Mouse (Mus musculus) layer of hippocampus, postnatal 25 days (tissue): ENCODE results near the gene Krt77. TPM values are rescaled to one million over a fixed set of nuclear protein-coding genes. Genes with fewer than 3 reads are reported as not detected.
A peak's percentile ranks its signal among the peaks of the same experiment; 100 is the strongest.

Experiments
- DNase-seq, 2 experiments: peaks; one replicate each; pipeline ENCODE4 v3.0.0; 2022; ENCODE audit warnings: mixed read lengths in 2 of 2, low spot score in 1 of 2; ENCODE audit errors: extremely low spot score in 1 of 2
- total RNA-seq, 2 experiments: library from RNA; stranded (reverse); gene quantifications; 2 replicates each; pipeline ENCODE4 v1.2.3; 2021

Gene Krt77
- total RNA-seq: 10 to 100 TPM in 1 of 2 experiments, 1 to 10 TPM in 1; 9.4 to 11.3 TPM

DNA sequence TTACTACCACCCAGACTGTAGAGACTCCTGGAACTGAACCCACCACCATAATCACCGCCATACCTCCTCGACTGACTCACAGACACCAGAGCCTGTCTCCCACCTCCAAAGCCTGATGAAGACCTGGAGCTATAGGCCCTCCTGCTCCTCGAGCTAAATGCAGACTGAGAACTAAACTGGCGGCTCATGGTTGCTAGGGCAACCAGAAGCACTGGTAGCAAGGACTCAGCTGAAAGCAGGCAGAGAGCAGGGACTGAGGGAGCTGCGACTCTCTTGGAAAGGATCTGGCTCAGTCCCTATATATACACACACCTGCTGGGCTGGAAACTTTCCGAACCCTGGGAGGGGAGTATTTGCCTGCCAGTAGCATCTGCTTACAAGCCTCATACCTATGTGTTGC, at the start of gene Krt77:
Gene Krt77 (minus strand): TSS at position 275 of the 400 bp plus-strand sequence.
- DNase-seq: peak in 1 of 2 experiments; percentile 19

DNA sequence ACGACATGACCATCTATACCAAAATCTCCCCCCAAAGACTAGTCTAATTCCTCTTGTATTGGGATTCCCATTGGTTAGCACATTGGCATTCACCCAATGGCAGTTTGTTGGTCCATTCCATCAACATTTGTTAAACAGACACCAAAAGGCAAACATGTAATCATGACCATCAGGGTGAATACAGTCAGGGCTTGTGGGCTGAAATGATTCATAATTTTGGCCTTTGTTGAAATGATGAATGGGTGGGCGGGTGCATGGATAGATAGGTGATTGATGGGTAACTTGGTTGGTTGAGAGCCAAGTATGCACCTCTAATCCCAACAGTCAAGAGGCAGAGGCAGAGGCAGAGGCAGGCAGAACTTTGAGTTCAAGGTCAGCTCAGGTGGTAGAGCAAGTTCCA, 46.6 kb upstream of the Krt77 start:
- no peak for DNase-seq

DNA sequence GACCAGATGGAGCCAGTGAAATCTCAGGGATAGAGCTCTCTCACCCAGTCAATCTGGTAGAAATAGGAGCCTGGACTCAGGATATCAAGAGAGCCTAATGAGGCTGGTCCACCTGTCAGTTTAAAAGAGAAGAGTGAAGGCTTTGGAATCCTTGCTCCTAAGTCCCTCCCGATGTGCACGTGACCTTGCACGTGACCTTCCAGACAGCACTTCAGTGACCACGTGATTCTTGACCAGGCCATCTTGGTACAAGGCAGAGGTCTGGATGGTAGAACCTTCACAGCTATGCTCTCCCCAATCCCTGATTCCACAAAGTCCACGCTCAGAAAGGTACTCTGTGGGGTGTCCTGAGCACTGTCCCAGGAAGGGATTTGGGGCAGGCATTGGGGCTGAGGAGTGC, 35.3 kb upstream of the Krt77 start:
- DNase-seq: no peak

DNA sequence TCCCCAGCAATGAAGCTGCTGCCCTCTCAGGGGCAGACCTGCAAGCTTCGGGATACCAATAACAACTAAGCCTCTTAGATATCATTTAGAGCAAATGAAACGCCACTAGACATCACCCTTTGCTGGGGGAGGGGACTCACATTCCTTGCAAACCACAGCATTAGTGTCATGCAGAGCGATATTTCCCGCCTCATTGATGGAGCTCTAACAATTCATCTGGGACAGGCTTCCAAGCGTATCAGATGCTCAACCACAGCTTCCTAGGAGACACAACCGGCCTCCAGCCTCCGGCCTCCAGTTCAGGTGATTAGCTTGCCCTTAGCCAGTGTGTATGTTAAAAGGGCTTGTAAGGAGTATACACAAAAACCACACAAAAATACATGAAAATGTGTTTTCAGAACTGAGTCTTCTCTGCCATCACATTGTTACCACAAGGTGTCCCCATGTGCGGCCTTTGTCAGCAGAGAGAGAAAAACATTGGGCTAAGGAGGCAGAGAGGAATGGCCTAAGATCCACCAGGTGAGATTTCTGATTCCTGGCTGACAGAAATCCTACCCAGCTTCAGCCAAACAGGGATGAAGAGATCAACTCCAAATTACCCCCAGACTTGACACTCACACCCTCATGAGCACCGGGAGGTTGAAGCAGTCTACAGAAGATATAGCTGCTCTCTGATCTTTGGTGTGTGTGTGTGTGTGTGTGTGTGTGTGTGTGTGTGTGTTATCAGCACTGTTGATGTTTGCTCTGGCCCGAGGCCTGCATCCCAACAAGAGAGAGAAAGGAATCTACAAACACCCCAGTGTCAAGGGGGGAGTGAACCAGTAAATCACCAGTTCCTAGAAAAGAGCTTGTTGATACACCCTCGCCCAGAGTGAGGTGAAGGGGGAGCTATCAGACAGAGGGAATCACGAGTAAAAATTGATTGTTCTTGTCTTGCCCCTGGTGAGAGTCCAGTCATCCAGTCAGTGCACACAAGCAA, 33.0 kb upstream of the Krt77 start:
- DNase-seq: no peak

DNA sequence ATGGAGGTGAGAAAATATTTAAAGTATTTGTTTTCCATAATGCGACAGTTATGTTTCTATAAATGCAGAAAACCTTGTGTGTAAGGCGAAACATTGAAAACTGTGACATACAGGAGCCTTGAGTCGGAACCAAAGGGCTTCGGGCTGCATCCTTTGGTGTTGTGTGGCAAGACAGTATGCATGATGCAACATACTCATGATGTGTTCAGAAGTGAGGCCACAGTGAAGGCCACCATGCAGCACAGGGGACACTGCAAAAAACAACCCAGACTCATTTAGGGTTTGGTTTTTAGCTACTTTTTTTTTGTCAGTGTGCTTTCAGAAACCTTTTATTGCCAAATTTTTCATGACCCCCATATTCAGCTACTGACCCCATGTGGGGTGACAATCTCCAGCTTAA, 25.7 kb upstream of the Krt77 start:
- DNase-seq: no peak

DNA sequence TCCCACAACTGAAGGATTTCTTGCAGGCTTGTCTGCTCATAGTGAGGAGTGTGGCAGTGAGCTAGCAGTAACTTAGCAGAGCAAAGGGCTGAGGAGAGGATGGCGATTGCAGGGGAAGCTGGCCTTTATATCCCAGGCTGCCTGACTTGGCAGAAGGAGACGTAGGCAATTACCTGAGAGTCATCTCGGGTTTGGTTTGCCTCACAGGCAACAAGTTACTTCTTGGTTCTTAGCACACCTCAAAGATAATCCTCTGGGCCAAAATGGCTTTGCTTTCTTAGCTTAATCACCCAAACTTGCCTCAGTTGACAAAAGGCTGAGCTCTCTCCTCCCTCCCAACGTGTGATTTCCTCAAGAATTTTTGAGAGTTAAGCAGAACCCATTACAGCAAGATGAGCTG, 23.3 kb upstream of the Krt77 start, which contains the start of gene Krt76:
Gene Krt76 (minus strand): TSS at position 101 of the 400 bp plus-strand sequence.
- DNase-seq: no peak

DNA sequence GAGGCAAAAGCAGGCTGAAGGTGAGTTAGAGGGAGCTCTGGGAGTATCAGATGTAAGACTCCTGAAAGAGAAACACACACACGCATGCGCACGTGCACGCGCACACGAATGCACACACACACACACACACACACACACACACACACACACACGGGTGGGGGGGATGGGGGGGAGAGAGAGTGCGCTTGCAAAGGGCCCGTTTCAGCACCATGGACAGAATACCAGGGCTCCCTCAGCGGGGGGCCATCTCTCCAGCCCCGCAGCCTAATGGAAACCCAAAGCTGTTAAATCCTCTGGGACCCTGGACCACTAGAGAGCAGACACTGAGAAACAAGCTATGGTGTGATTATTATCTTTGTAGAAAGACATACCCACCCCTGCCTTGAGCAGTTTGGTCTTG, 10.3 kb upstream of the Krt77 start:
- DNase-seq: no peak

DNA sequence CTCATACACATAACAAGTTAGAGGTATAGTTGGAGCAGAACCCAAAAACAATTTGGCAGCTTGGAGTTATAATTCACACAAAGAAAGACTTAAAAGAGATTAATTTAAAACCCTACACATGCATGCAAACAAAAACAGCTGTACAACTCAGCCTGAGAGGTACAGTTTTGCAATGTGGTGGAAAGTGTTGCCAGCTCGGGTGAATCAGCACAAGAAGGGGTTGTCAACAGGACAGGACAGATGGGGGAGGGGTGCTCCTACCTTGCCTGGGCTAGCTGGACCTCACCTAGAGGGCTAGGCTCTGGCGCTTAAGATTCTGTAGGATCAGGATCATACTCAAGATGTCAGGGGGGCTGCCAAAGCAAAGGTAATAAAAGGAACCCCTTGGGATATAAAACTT, 8.5 kb upstream of the Krt77 start:
- no peak for DNase-seq

DNA sequence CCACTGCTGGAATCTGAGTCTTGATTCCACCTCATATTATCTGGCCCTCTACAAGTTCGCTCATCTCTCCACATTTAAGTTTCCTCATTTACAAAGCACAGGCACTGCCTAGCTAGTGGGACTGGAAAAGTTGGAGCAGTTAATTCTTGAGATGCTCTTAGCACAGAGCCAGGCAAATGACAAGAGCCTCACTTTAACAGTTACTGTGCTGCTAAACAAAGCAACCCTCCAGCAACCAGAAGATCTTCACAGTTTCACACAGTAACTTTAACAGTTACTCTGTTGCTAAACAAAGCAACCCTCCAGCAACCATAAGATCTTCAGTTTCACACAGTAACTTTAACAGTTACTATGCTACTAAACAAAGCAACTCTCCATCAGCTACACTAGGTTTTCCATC, 4.9 kb upstream of the Krt77 start:
- DNase-seq: no peak

DNA sequence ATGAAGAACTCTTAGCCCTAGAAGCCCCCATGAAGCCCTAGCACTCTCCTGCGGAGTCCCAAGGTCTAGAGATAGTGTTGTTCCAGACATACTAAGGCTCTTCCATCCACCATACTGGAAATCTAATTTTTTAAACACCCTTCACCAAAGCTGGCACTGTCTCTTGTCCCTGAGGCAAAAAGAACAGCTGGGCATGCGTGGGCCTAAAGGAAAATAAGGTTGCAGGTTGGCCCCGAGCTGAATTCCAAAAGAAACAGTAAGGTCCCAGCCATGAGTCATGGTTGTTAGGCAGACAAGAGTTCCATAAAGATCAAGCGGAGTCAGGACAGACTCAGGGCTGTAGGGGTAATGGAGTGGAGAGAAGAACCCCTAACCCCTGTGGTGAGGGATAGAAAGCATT, 3.7 kb upstream of the Krt77 start:
- no peak for DNase-seq

DNA sequence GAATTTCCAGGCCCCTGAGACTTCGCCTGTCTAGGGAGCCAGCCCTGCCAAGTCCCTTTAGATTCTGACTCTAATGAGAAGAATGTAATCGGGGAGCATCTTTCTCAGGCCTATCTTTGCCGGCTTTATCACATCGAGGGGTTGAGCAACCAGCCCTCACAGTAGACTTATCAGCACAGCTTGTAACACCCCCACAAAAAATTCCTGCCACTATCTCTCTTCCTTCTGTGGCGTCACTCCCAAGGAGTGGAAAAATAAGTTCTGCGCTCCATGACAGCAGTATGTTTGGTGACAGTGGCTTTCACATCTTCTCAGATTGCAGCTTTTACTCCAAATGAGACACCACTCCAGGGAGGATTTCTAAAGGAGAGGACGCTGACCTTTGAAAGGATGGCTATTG, 2.8 kb downstream of the Krt77 start:
- DNase-seq: no peak

DNA sequence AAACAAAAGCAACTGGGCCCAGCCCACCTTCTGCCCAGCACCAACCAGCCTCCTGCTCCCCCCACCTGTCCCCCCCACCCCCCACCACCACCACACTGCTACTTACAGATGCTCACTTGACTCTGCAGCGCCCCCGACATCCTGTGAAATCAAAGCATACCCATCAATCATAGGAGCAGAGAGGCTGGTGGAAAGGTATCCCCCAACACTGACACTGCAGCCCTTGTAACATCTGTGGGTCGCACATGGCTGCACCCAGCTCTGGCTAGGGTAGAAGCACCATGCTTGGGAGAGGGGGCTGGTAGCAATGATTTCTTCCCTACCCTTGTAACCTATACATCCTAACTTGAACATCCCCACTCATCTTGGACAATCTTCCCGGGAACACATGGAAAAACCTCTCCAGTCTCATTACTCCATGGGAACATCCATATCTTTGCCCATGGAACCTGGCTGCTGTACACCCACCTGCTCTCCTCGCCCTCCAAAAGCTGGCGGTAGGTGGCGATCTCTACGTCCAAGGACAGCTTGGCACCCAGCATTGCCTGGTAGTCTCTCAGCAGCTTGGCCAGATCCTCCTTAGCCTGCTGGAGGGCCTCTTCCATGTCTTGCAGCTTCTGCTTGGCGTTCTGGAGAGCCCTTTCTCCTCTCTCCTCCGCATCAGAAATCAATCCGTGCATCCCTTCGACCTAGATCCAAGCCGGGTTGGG, 8.9 kb downstream of the Krt77 start:
- DNase-seq: no peak

DNA sequence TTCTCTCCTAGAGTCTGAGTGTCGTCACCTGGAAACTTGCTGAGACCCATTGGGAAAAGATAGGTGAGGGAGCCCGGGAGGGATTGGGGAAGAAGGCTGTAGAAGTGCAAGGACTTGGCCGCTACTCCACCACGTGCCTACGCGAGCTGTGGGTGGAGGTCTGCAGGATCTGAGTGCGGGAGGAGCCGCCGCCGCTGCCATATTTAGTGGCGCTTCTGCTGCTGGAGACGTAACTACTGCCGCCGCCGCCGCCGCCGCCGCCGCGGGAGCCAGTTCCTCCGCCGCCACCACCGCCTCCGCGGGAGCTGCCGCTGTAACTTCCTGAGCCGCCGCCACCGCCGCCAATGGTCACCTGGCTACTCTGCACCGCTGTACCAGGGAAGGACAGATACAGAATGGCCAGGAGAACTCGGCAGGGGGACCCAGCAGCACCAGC, 9.8 kb downstream of the Krt77 start:
- DNase-seq: peak; percentile 44 to 46

DNA sequence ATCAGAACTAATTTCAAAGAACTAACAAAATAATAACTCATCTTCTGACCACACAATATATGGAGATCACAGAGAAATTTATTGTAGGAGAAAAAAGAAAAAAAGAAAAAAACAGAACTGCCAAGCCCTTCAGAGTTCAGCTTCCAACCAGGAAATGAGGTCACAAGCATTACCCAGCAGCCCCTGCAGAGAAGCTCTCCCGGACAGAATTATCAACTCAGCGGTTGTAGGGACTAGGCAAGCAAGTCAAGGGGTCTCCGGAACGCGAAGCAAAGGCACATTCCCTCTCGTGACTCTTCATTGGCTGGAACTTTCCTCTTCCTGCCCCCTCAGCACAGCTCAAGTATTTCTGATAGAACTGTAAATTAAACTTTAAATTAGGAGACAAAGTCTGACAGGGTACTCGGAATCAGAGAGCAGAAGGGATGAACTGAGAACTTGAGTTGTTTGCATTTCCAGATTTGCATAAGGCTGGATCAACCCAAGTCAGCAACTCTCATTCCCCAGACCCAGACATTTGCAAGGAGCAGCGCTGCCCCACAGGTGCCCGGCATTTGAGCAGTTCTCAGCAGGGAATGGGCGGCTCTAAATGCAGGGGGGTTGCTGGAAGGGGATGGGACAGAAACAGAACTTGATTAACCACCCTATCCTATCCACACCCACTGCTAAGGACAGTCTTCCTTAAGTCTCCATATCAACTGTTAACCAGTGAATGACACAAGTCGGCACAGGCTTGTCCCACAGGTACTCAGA, 10.7 kb downstream of the Krt77 start:
- no peak for DNase-seq

DNA sequence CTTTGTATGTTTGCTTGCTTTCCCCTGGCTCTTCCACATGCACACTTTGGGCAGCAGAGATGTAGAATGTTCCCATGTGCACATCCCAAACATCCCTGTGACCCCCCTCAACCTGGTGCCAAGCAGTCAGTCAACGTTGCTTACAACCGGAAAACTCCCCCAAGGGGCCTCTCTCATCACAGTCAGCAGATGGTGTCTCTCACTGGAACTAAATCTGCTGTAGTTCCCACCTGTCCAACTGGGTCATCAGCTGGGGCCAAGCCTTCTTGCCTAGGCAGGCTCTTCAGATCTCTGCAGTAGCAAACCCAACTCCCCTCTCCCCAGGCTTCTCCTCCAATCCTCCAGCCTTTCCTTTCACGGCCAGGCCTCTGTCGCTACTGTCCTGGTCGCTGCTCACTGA, 12.8 kb downstream of the Krt77 start:
- no peak for DNase-seq

DNA sequence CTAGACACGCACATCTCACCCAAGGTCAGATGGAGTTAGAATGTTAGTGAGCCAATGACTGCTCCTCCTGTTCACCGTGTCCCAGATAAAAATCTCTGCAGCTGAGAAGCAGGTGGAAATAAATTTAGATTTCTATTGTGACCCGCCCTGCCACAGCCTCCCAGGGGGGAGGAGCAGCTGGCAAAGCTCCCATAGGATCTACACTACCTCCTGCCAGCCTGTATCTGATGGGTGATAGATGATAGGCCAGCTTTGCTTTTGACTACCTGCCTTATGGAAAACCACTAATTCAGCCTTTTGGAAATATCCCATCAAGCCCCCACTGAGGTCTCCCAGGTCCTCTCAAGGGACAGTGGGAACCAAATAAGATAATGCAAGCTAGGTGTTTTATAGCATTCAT, 13.8 kb downstream of the Krt77 start:
- DNase-seq: no peak

DNA sequence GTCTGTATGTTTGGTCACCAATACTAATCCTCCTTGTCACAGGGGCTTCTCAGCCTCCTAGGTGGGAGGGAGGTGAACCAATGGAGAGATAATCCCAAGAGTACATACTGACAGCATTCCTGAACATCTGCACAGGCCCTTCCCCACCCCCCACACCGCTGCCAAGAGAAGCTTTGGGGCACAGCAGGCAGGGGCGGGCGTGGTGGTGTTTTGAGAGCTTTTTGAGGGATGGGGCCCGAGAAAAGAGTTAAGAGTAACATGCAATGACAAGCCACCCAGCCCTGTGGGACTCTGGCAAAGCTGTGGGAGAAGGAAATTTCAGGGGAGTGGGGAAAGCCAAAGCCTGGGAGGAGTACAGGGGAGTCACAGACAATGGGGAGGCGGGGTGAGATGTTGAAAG, 15.2 kb downstream of the Krt77 start:
- no peak for DNase-seq

DNA sequence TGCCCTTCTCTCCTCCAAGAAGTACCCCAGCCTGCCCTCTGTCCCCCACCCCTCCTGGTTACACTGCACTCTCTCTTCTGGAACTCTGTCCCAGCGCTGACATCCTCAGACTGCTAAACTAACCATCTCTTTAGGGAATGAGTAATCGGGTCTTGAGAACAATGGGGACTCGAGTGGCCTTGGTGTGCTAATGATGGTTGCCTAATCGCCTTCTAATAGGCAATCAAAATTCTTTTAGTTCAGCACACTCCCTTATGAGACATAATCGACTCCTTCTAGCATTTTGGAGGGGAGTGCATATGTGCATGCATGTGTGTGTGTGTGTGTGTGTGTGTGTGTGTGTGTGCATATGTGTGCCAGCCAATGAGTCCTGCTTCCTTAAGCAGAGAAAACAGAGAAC, 16.9 kb downstream of the Krt77 start:
- DNase-seq: no peak

DNA sequence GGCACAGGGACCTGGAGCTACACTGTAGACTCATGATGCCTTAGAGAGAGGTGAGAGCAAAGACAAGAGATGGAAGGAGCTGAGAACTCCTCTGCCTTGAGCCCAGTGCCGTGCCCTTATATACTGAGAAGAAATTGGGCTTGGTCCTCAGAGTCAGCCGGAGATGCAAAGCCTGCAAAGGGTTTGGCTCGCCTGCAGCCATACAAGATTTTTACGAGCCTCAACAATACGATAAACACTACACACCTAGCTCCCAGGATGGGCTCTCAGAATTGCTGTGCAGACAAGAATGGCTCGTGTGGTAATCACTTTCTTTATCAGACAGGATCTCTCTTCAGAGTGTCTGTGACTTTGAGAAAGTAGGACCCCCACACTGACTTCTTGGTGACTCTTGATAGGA, 18.8 kb downstream of the Krt77 start, which contains the start of gene Krt1:
Gene Krt1 (minus strand): TSS at position 101 of the 400 bp plus-strand sequence.
- no peak for DNase-seq

DNA sequence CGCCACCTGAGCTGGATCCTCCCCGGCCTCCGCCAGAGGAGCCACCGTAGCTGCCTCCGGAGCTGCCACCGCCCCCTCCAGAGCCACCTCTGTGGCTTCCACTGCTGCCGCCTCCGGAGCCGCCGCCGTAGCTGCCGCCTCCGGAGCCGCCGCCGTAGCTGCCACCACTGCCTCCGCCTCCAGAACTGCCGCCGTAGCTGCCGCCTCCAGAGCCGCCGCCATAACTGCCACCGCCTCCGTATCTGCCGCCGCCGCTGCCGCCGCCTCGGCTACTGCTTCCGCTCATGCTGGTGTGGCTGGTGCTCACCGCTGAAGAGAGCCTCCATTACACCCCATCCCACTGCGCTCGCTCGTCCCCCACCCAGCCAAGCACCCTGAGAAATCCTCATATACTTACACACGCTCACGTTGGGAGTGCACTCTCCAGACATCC, 23.5 kb downstream of the Krt77 start:
- DNase-seq: peak; percentile 36 to 41

DNA sequence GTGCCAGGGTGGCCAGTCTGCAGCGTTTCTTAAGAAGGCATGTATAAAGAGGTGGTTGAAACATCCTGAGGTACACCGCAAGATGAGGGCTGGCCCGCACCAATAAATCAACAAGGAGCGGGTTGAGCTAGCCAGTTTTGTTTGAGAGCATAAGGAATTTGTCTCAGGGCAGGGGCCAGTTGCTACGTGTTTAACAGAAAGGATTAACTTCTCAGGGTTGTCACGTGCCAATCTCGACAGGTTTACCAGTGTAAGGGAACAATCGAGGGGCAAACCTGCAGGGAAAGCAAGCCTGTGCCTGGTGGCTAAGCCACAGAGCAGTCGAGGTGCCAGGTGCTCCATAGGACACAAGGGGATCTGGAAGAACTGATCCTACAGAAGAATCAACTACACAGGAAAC, 26.3 kb downstream of the Krt77 start:
- DNase-seq: no peak
